Mouse (Mus musculus) frontal cortex, postnatal 25 days (tissue): ENCODE measurements around the gene Olfr92.

Experiments
- DNase-seq, 2 experiments: peaks; one replicate each; pipeline ENCODE4 v3.0.0; 2022; ENCODE audit warnings: low spot score in 2 of 2

The Olfr92 gene

DNA sequence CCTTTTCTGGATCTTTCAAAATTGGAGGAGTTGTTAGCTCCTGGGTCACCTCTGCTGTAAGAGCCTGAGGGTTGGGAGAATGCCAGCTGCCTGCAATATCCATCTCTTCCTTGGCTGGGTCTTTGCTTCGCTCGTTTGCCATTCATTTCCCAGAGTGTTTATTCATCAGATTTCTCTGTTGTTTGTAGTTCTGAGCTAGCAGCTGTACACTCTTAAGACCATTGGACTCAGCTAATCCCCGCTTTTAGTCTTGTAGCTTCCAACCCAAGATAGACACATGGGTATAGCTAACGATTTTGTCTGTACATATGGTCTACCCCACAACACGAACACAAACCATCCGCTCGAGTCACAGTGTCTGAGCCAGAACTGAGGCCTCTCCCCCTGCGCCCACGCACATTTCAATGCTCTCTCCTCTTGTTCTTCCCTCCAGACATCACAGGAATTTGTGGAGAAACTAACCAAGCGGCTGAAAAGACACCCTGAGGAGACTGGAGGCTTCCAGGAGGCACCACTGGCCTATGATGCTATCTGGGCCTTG, 57.7 kb downstream of the Olfr92 start:
- no peak for DNase-seq

DNA sequence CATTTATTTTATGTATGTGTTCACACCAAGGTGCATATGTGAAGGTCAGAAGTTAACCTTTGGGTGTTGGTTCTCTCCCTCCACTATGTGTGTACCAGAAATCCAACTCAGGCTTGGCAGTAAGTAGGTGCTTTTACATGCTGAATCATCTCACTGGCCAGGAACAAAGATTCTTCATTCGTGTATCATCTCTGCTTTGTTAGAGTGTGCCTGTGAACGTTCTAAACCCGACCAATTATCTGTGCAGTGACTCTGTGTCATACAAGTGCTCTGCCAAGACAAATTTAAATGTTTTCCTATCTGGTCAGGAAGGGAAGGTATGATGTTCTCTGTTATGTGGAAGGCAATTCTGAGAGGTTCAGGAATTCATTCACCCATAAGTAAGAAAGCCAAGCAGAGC, 58.5 kb downstream of the Olfr92 start:
- no peak for DNase-seq
